Mouse (Mus musculus) neural tube, embryonic 13.5 days (tissue): ENCODE measurements at regions not wholly inside any gene's neighbourhood (a gene's known extent, or its start where the extent isn't known, plus 50 kb on each side); places are given as distances from the start of the nearest gene placed in this dataset.

Experiments
- ATAC-seq: fragments of 200-750 bp; cut with Nextera tagmentation; 2 replicates; pipeline ENCODE4 v1.8.0; 2017; ENCODE audit warnings: low read depth, mild to moderate bottlenecking, moderate TSS enrichment, moderate library complexity
- H3K27ac ChIP-seq: fragments of 300-500 bp; sonication (generic); replicated peaks from 2 replicates; pipeline ENCODE4 v1.5.1; 2015; ENCODE audit warnings: moderate library complexity, mild to moderate bottlenecking, inconsistent platforms
- H3K27me3 ChIP-seq: fragments of 300-500 bp; sonication (generic); 2 replicates; pipeline ENCODE4 v1.6.1; 2015; ENCODE audit warnings: mild to moderate bottlenecking, inconsistent platforms
- H3K36me3 ChIP-seq: fragments of 300-500 bp; sonication (generic); 2 replicates; pipeline ENCODE4 v1.6.1; 2015; ENCODE audit warnings: mild to moderate bottlenecking, inconsistent platforms
- H3K4me1 ChIP-seq: fragments of 300-500 bp; sonication (generic); replicated peaks from 2 replicates; pipeline ENCODE4 v1.6.1; 2015; ENCODE audit warnings: inconsistent platforms
- H3K4me2 ChIP-seq: fragments of 300-500 bp; sonication (generic); 2 replicates; pipeline ENCODE4 v1.6.1; 2015; ENCODE audit warnings: inconsistent platforms, mild to moderate bottlenecking, moderate library complexity
- H3K4me3 ChIP-seq: fragments of 300-500 bp; sonication (generic); 2 replicates; pipeline ENCODE4 v1.5.1; 2015; ENCODE audit warnings: mild to moderate bottlenecking, inconsistent platforms
- H3K9ac ChIP-seq: fragments of 300-500 bp; sonication (generic); 2 replicates; pipeline ENCODE4 v1.6.1; 2015; ENCODE audit warnings: moderate library complexity, mild to moderate bottlenecking, inconsistent platforms
- H3K9me3 ChIP-seq: fragments of 300-500 bp; sonication (generic); 2 replicates; pipeline ENCODE4 v1.6.1; 2016; ENCODE audit warnings: inconsistent platforms
- WGBS: fragments of 180-500 bp; shearing (Covaris S2); methylation state at CpG from one replicate; pipeline ENCODE4 v1.1.7; 2015; 5-methylcytosine and 5-hydroxymethylcytosine counted together

DNA sequence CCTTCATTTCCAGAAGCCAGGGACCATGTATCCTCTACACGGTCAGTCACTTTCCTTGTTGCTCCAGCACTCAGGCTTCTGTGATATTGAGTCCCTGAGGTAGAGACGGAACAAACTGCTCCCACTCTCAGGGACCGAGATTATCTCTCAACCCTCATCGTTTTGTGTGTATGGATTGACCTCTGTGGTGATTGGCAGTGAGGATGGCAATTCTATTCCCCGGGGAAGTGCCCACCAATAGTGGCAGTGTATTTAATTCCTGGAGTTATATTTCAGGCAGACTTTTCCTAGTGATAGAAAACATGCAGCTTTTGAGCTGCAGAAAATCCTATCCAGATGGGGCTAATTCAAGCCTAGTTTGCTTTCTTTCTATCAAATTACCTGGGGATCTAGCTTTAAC, 157.8 kb upstream of the Krr1 start:
- ATAC-seq = no peak
- H3K9me3 ChIP-seq = no peaks in the 10 kb centered on the region
- WGBS = 82% methylated on average over 5 of the region's 5 CpGs
- no peak overlapping the region for H3K9ac ChIP-seq
- H3K4me1 ChIP-seq = no peaks in the 10 kb centered on the region
- H3K4me3 ChIP-seq = no peak overlapping the region
- H3K27ac ChIP-seq = no peak overlapping the region
- no peaks in the 10 kb centered on the region for H3K36me3 ChIP-seq
- no peak overlapping the region for H3K4me2 ChIP-seq
- H3K27me3 ChIP-seq = no peaks in the 10 kb centered on the region

- Histone ChIP-seq H3K27ac (no peak overlapping the region), H3K27me3 (no peaks in the 10 kb centered on the region), H3K4me1 (no peaks in the 10 kb centered on the region), H3K4me2 (no peak overlapping the region), H3K4me3 (no peak overlapping the region), H3K36me3 (no peaks in the 10 kb centered on the region), H3K9ac (no peak overlapping the region), H3K9me3 (no peaks in the 10 kb centered on the region)
- WGBS = 82% methylated on average over 2 of the region's 2 CpGs
- no peak for ATAC-seq
These were observed 157.3 kb upstream of the Krr1 start for GRCm38 (mm10) chr10:111815160-111815559.

GRCm38 (mm10) chr10:111815821-111816599, 156.5 kb upstream of the Krr1 start:
- Histone ChIP-seq H3K36me3 (no peaks in the 10 kb centered on the region), H3K9ac (no peak overlapping the region), H3K27me3 (no peaks in the 10 kb centered on the region), H3K27ac (no peak overlapping the region), H3K4me1 (no peaks in the 10 kb centered on the region), H3K4me3 (no peak overlapping the region), H3K9me3 (no peaks in the 10 kb centered on the region), H3K4me2 (no peak overlapping the region)
- ATAC-seq = no peak
- WGBS = 81% methylated on average over 7 of the region's 7 CpGs

DNA sequence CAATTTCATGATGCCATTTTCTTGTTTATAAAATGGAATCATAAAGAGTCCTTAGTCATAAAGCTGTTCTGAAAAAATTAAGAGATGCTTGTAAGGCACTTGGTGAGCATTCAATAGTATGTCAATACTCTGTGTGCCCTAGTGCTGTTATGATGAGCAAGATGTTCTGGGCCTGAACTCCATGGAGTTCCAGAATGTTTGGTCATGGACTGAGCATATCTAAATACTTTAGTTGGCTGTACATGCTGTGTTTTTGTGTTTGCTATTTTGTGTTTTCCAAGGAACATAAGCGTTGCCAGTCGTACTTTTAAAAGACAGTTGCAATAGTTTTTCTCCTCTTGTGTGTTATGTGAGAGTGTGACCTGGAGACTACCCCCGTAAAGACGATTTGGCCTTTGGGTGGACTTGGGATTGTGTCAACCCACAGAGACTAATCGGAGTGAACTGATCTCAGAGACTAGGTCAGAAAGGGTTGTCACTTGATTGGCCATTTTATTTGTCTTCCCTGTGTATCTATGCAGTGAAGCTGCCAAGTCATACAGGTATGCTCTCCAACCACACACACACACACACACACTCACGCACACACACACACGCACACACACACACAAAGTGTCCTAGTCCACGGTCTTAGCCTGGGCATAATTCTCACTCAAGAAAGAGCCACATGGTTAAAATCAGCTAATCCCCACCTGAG, 152.6 kb upstream of the Krr1 start:
- ATAC-seq = no peak
- 91% methylated on average over 8 of the region's 8 CpGs for WGBS
- Histone ChIP-seq H3K36me3 (no peaks in the 10 kb centered on the region), H3K4me1 (no peaks in the 10 kb centered on the region), H3K4me3 (no peak overlapping the region), H3K4me2 (no peak overlapping the region), H3K9ac (no peak overlapping the region), H3K27me3 (no peaks in the 10 kb centered on the region), H3K27ac (no peak overlapping the region), H3K9me3 (no peaks in the 10 kb centered on the region)

- no peak overlapping the region for H3K9ac ChIP-seq
- no peaks in the 10 kb centered on the region for H3K9me3 ChIP-seq
- no peaks in the 10 kb centered on the region for H3K36me3 ChIP-seq
- 70% methylated on average over 4 of the region's 4 CpGs for WGBS
- ATAC-seq = no peak
- H3K4me3 ChIP-seq = no peak overlapping the region
- no peak overlapping the region for H3K27ac ChIP-seq
- no peaks in the 10 kb centered on the region for H3K27me3 ChIP-seq
- no peak overlapping the region for H3K4me2 ChIP-seq
- H3K4me1 ChIP-seq = no peaks in the 10 kb centered on the region
These were observed 147.6 kb upstream of the Krr1 start for GRCm38 (mm10) chr10:111824820-111825219.

DNA sequence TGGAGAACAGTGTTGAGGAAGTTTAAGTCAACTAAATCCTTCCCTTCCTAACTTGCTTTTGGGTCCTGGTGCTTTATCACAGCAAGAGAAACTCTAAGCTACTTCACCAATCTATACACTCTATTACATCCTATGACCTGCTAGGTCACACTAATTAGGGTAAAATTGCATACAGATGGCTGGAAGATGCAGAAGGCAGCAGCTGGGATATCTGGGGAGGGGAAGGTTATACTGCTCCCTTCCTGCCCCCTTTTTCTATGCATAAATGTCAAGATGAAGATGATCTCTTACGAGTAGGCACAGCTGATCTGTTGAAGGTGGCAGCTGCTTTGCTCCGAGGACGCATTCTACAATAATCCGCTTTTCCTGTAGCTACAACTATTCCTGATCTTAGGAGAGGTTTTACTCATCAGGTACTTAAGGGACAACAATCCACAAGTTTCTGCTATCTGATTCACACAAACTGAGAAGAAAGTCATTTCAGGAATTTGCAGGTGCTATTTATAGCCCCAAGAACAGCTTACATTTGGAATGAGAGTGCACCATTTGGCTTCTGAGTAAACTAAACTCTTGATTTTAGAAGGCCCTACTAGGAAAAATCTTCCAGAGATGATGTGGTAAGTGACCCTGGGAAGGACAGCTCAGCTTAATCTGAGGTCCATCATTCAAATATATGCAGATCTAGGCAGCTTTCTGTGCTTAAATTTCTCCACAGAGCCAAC, 146.3 kb upstream of the Krr1 start:
- no peaks in the 10 kb centered on the region for H3K4me1 ChIP-seq
- no peaks in the 10 kb centered on the region for H3K9me3 ChIP-seq
- no peak for ATAC-seq
- no peak overlapping the region for H3K27ac ChIP-seq
- H3K27me3 ChIP-seq = no peaks in the 10 kb centered on the region
- 77% methylated on average over 4 of the region's 4 CpGs for WGBS
- H3K4me3 ChIP-seq = no peak overlapping the region
- no peak overlapping the region for H3K4me2 ChIP-seq
- H3K36me3 ChIP-seq = no peaks in the 10 kb centered on the region
- no peak overlapping the region for H3K9ac ChIP-seq

DNA sequence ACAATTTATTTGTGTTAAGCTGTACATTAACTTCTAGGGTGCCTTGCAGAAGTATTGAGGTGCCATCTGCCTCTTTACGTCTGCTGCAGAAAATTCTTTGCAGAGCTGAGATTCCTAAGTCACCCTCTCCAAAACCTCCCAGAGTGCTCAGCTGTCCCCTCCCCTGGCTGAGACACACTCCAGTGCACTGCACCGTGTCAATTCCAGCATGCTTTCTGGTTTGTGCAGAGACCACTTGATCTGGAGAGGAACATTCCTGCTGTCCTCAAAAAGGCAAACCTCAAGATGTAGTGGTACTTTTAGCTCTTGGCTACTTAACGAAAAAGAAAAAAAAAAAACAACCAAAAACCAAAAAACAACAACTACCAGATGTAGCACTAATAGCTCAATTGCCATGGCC, 145.2 kb upstream of the Krr1 start:
- Histone ChIP-seq H3K27me3 (no peaks in the 10 kb centered on the region), H3K4me1 (no peaks in the 10 kb centered on the region), H3K36me3 (no peaks in the 10 kb centered on the region), H3K27ac (no peak overlapping the region), H3K4me3 (no peak overlapping the region), H3K9me3 (no peaks in the 10 kb centered on the region), H3K4me2 (no peak overlapping the region), H3K9ac (no peak overlapping the region)
- 71% methylated on average over 3 of the region's 3 CpGs for WGBS
- ATAC-seq = no peak

- no peak overlapping the region for H3K27ac ChIP-seq
- no peak overlapping the region for H3K9ac ChIP-seq
- no peaks in the 10 kb centered on the region for H3K9me3 ChIP-seq
- no peak for ATAC-seq
- WGBS = 84% methylated on average over 4 of the region's 4 CpGs
- H3K36me3 ChIP-seq = no peaks in the 10 kb centered on the region
- no peaks in the 10 kb centered on the region for H3K4me1 ChIP-seq
- H3K4me2 ChIP-seq = no peak overlapping the region
- no peak overlapping the region for H3K4me3 ChIP-seq
- no peaks in the 10 kb centered on the region for H3K27me3 ChIP-seq
These were observed 144.5 kb upstream of the Krr1 start for GRCm38 (mm10) chr10:111827930-111828329.

DNA sequence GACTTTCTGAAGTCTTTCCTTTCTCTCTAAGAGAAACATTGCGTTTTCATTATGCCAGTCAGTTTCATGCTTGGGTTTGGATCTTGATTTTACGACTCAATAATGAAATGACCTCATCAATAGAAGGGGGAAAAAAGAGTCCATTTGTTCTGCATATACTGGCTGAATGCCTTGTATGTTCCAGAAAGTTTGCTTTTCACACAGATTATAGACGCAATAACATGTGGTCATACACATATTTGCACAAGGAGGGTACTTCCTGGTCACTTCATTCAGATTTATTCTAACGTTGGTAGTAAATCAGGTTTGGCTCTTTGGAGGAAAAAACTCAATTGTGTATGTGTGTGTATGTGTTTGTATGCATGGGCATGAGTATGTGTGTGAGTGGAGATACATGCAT, 143.9 kb upstream of the Krr1 start:
- no peak for ATAC-seq
- Histone ChIP-seq H3K27me3 (no peaks in the 10 kb centered on the region), H3K9me3 (no peaks in the 10 kb centered on the region), H3K27ac (no peak overlapping the region), H3K4me1 (no peaks in the 10 kb centered on the region), H3K9ac (no peak overlapping the region), H3K36me3 (no peaks in the 10 kb centered on the region), H3K4me3 (no peak overlapping the region), H3K4me2 (no peak overlapping the region)
- WGBS = 88% methylated on average over 4 of the region's 4 CpGs

DNA sequence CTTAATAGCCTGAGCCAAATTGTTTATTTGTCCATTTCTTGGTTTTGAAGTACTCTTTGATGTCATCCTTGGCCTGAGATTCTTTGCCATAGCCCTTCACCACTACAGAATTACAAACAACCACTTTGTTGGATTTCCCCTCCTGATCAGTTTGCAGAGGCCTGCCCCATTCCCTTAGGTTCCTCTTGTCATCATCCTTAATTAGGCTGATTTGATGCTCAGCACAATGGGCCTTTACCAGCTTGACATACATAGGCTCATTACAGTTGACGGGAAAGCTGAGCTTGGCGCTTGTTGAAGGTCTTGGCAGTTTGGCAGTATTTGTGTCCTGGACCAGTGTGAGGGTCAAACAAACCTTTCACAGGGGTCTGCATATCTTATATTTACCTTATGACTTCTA, 143.2 kb upstream of the Krr1 start:
- Histone ChIP-seq H3K36me3 (no peaks in the 10 kb centered on the region), H3K4me1 (no peaks in the 10 kb centered on the region), H3K27ac (no peak overlapping the region), H3K9me3 (no peaks in the 10 kb centered on the region), H3K27me3 (no peaks in the 10 kb centered on the region), H3K4me3 (no peak overlapping the region), H3K4me2 (no peak overlapping the region), H3K9ac (no peak overlapping the region)
- ATAC-seq = no peak
- WGBS = 94% methylated on average over 2 of the region's 2 CpGs

GRCm38 (mm10) chr10:111831105-111831504, 141.4 kb upstream of the Krr1 start:
- no peak overlapping the region for H3K4me2 ChIP-seq
- WGBS = 54% methylated on average over 1 of the region's 1 CpGs
- ATAC-seq = no peak
- H3K9me3 ChIP-seq = no peaks in the 10 kb centered on the region
- H3K4me3 ChIP-seq = no peak overlapping the region
- H3K27ac ChIP-seq = no peak overlapping the region
- H3K27me3 ChIP-seq = no peaks in the 10 kb centered on the region
- H3K36me3 ChIP-seq = no peaks in the 10 kb centered on the region
- H3K9ac ChIP-seq = no peak overlapping the region
- peaks cover under 1% of the 10 kb centered on the region for H3K4me1 ChIP-seq

DNA sequence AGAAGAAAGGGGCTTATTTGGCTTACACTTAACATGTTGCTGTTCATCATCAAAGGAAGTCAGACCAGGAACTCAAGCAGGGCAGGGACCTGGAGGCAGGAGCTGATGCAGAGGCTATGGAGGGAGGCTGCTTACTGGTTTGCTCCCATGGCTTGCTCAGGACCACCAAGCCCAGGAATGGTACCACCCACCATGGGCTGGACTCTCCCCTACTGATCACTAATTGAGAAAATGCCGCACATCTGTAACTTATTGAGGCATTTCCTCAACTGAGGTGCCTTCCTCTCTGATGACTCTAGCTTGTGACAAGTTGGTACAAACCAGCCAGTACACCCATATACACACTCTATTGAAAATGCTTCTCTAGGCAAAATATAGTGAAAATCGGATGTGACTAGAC, 138.9 kb upstream of the Krr1 start:
- H3K9me3 ChIP-seq = no peaks in the 10 kb centered on the region
- no peak overlapping the region for H3K4me2 ChIP-seq
- no peak overlapping the region for H3K9ac ChIP-seq
- H3K4me1 ChIP-seq = peaks cover 4% of the 10 kb centered on the region
- WGBS = 89% methylated on average over 2 of the region's 2 CpGs
- H3K27ac ChIP-seq = no peak overlapping the region
- H3K36me3 ChIP-seq = no peaks in the 10 kb centered on the region
- no peak for ATAC-seq
- no peak overlapping the region for H3K4me3 ChIP-seq
- no peaks in the 10 kb centered on the region for H3K27me3 ChIP-seq
